Comparison of ENCODE assay signal across 8 mouse cellular contexts in genomic region chr2:164913428-164913786, GRCm38 (mm10). TPM values are rescaled to one million over a fixed set of nuclear protein-coding genes. Genes with fewer than 3 reads are reported as not detected.
DNase-seq lines count a peak whose midpoint lies in the region; ATAC-seq and TF ChIP-seq lines count a peak whose summit lies in the region.

No protein-coding gene starts in this region.

- no peaks in the 10 kb centered on the region for H3K27me3 ChIP-seq in heart, adult 2 months (ENCODE audit: control insufficient read depth, insufficient read depth, low read length)
- H3K27me3 ChIP-seq in liver, embryonic 11.5 days (replicated peaks; ENCODE audit: control insufficient read depth, insufficient read depth, low read length), result no peaks in the 10 kb centered on the region
- H3K27me3 ChIP-seq in forebrain, embryonic 14.5 days (replicated peaks; ENCODE audit: control insufficient read depth, insufficient read depth, low read length), result no peaks in the 10 kb centered on the region
- no peaks in the 10 kb centered on the region for H3K27me3 ChIP-seq in hindbrain, embryonic 16.5 days (replicated peaks; ENCODE audit: control insufficient read depth, insufficient read depth, low read length)

- no peaks in the 10 kb centered on the region for H3K36me3 ChIP-seq in heart, adult 2 months (ENCODE audit: control insufficient read depth, insufficient read depth, low read length)
- peaks cover 8% of the 10 kb centered on the region for H3K36me3 ChIP-seq in liver, embryonic 11.5 days (ENCODE audit: control insufficient read depth, insufficient read depth, low read length)
- H3K36me3 ChIP-seq in forebrain, embryonic 14.5 days (ENCODE audit: control insufficient read depth, insufficient read depth, low read length), result peaks cover 13% of the 10 kb centered on the region
- H3K36me3 ChIP-seq in hindbrain, embryonic 16.5 days (ENCODE audit: control insufficient read depth, insufficient read depth, low read length), result peaks cover 10% of the 10 kb centered on the region

- no peak for TF ChIP-seq POLR2A in heart, adult 2 months (IDR thresholded peaks at IDR 0.05; ENCODE audit: insufficient read depth, low read depth, low read length)

- no peaks in the 10 kb centered on the region for H3K79me2 ChIP-seq in heart, adult 2 months (replicated peaks; ENCODE audit: control insufficient read depth, insufficient read depth, low read length)

- peak in 1 of 2 experiments; percentile 77 for DNase-seq in heart, adult 2 months
- DNase-seq in heart, postnatal 4 days, result no peak
- peak; percentile 30 for DNase-seq in NIH3T3 (ENCODE audit: low read depth)
- DNase-seq in liver, embryonic 11.5 days (ENCODE audit: low spot score), result no peak
- peak; percentile 77 to 81 for DNase-seq in spleen, adult 18-20 months
- DNase-seq in forebrain, embryonic 14.5 days (ENCODE audit: low spot score), result no peak
- DNase-seq in gastrocnemius, adult 8-10 months (ENCODE audit: low spot score in 2 of 2), result no peak

- TF ChIP-seq CTCF in heart, adult 2 months (IDR thresholded peaks at IDR 0.05), result no peak

- no peak for ATAC-seq in liver, embryonic 11.5 days (replicated peaks; ENCODE audit: low FRiP score)
- ATAC-seq in forebrain, embryonic 14.5 days, result no peak
- ATAC-seq in hindbrain, embryonic 16.5 days, result no peak

- H3K9me3 ChIP-seq in liver, embryonic 11.5 days (ENCODE audit: control insufficient read depth, low read length), result no peaks in the 10 kb centered on the region
- no peaks in the 10 kb centered on the region for H3K9me3 ChIP-seq in forebrain, embryonic 14.5 days (replicated peaks; ENCODE audit: control insufficient read depth, low read length)
- H3K9me3 ChIP-seq in hindbrain, embryonic 16.5 days (ENCODE audit: control insufficient read depth, low read length), result no peaks in the 10 kb centered on the region

- H3K27ac ChIP-seq in heart, adult 2 months, result peak overlapping the region; percentile 40; the same call in 1 of the 2 replicates
- H3K27ac ChIP-seq in liver, embryonic 11.5 days (ENCODE audit: low read depth, low read length), result peak overlapping the region; percentile 60
- no peak overlapping the region for H3K27ac ChIP-seq in forebrain, embryonic 14.5 days (ENCODE audit: low read depth, low read length)
- H3K27ac ChIP-seq in hindbrain, embryonic 16.5 days (ENCODE audit: low read depth, low read length), result no peak overlapping the region

- no peak overlapping the region for H3K4me2 ChIP-seq in liver, embryonic 11.5 days
- H3K4me2 ChIP-seq in forebrain, embryonic 14.5 days (ENCODE audit: low read length), result no peak overlapping the region
- no peak overlapping the region for H3K4me2 ChIP-seq in hindbrain, embryonic 16.5 days (ENCODE audit: low read length)

- H3K9ac ChIP-seq in heart, adult 2 months (ENCODE audit: low read depth, low read length), result no peak overlapping the region
- H3K9ac ChIP-seq in liver, embryonic 11.5 days (ENCODE audit: low read depth, low read length), result no peak overlapping the region
- no peak overlapping the region for H3K9ac ChIP-seq in forebrain, embryonic 14.5 days (ENCODE audit: low read length)
- H3K9ac ChIP-seq in hindbrain, embryonic 16.5 days (ENCODE audit: low read depth, low read length), result no peak overlapping the region

- 77% methylated on average over 2 of the region's 2 CpGs for WGBS in heart, adult 2 months
- 75% methylated on average over 2 of the region's 2 CpGs for WGBS in liver, embryonic 11.5 days
- 91% methylated on average over 2 of the region's 2 CpGs for WGBS in forebrain, embryonic 14.5 days
- WGBS in hindbrain, embryonic 16.5 days, result 98% methylated on average over 2 of the region's 2 CpGs

- H3K4me3 ChIP-seq in heart, adult 2 months, result no peak overlapping the region
- H3K4me3 ChIP-seq in liver, embryonic 11.5 days (ENCODE audit: low read depth, low read length), result no peak overlapping the region
- no peak overlapping the region for H3K4me3 ChIP-seq in forebrain, embryonic 14.5 days (ENCODE audit: low read depth, low read length)
- no peak overlapping the region for H3K4me3 ChIP-seq in hindbrain, embryonic 16.5 days (ENCODE audit: low read length)

- peaks cover 7% of the 10 kb centered on the region for H3K4me1 ChIP-seq in heart, adult 2 months (ENCODE audit: control insufficient read depth, insufficient read depth, low read length)
- peaks cover 28% of the 10 kb centered on the region for H3K4me1 ChIP-seq in liver, embryonic 11.5 days (replicated peaks; ENCODE audit: control insufficient read depth, insufficient read depth, low read length)
- H3K4me1 ChIP-seq in forebrain, embryonic 14.5 days (ENCODE audit: control insufficient read depth, insufficient read depth, low read length), result peaks cover 14% of the 10 kb centered on the region
- H3K4me1 ChIP-seq in hindbrain, embryonic 16.5 days (ENCODE audit: control insufficient read depth, insufficient read depth, low read depth, low read length), result peaks cover 20% of the 10 kb centered on the region

- intact Hi-C loops in heart, adult 2 months (cut with DNase I), result loop anchor here (5.0 kb wide), 1 partner anchor 119 kb away; the partner anchor contains the start of gene Ncoa5

- TF ChIP-seq EP300 in heart, adult 2 months (IDR thresholded peaks at IDR 0.05; ENCODE audit: insufficient read depth, low read depth, low read length), result no peak

RNA-seq across cellular contexts. Expression of gene Zfp335, which starts 1.9 kb away (rescaled TPM):
- total RNA-seq in heart, adult 2 months (2021), result 1 to 10 TPM; 8.0 to 8.2 TPM
- 14.0 and 14.3 TPM in 2 replicates for polyA plus RNA-seq in heart, adult 2 months (2012; rRNA removed)
- total RNA-seq in heart, postnatal 4 days (2021), result 10 to 100 TPM; 14.7 to 15.8 TPM
- polyA plus RNA-seq in liver, embryonic 11.5 days (2014; fragmentation: Nextera tagmentation; extraction: Ambion mirVana), result 15.0 TPM in 2 replicates
- 8.9 and 13.4 TPM in 2 replicates for polyA plus RNA-seq in forebrain, embryonic 14.5 days (2014; fragmentation: Nextera tagmentation; extraction: Ambion mirVana)
- polyA plus RNA-seq in hindbrain, embryonic 16.5 days (2015; fragmentation: Nextera tagmentation; extraction: Ambion mirVana), result 13.4 and 17.1 TPM in 2 replicates
- total RNA-seq in gastrocnemius, adult 8-10 months (2022), result 10 to 100 TPM in 1 of 4 experiments, 1 to 10 TPM in 3; 7.7 to 10.6 (median 8.1) TPM

RNA-seq across cellular contexts. Expression of gene Mmp9, which starts 27.2 kb away (rescaled TPM):
- under 1 TPM; 0.93 to 0.99 TPM for total RNA-seq in heart, adult 2 months (2021)
- polyA plus RNA-seq in heart, adult 2 months (2012; rRNA removed), result 3.5 and 5.1 TPM in 2 replicates
- total RNA-seq in heart, postnatal 4 days (2021), result under 1 TPM; 0.48 to 0.63 TPM
- polyA plus RNA-seq in liver, embryonic 11.5 days (2014; fragmentation: Nextera tagmentation; extraction: Ambion mirVana), result 0.66 and 1.9 TPM in 2 replicates
- 12.8 and 15.5 TPM in 2 replicates for polyA plus RNA-seq in forebrain, embryonic 14.5 days (2014; fragmentation: Nextera tagmentation; extraction: Ambion mirVana)
- polyA plus RNA-seq in hindbrain, embryonic 16.5 days (2015; fragmentation: Nextera tagmentation; extraction: Ambion mirVana), result 22.5 and 29.3 TPM in 2 replicates
- under 1 TPM; 0.15 to 0.83 (median 0.58) TPM for total RNA-seq in gastrocnemius, adult 8-10 months (2022)

RNA-seq across cellular contexts. Expression of gene Pcif1, which starts 34.3 kb away (rescaled TPM):
- 10 to 100 TPM; 25.7 to 31.8 TPM for total RNA-seq in heart, adult 2 months (2021)
- 18.4 and 20.8 TPM in 2 replicates for polyA plus RNA-seq in heart, adult 2 months (2012; rRNA removed)
- total RNA-seq in heart, postnatal 4 days (2021), result 10 to 100 TPM; 47.0 to 48.2 TPM
- 63.9 and 67.5 TPM in 2 replicates for polyA plus RNA-seq in liver, embryonic 11.5 days (2014; fragmentation: Nextera tagmentation; extraction: Ambion mirVana)
- 83.9 and 85.1 TPM in 2 replicates for polyA plus RNA-seq in forebrain, embryonic 14.5 days (2014; fragmentation: Nextera tagmentation; extraction: Ambion mirVana)
- 71.3 and 77.6 TPM in 2 replicates for polyA plus RNA-seq in hindbrain, embryonic 16.5 days (2015; fragmentation: Nextera tagmentation; extraction: Ambion mirVana)
- total RNA-seq in gastrocnemius, adult 8-10 months (2022), result 10 to 100 TPM; 24.1 to 31.0 (median 27.2) TPM

RNA-seq across cellular contexts. Expression of gene Slc12a5, which starts 47.2 kb away (rescaled TPM):
- total RNA-seq in heart, adult 2 months (2021), result 1 to 10 TPM; 2.2 to 2.3 TPM
- 1.5 TPM in 2 replicates for polyA plus RNA-seq in heart, adult 2 months (2012; rRNA removed)
- 1 to 10 TPM in 1 of 2 experiments, under 1 TPM in 1; 0.90 to 1.1 TPM for total RNA-seq in heart, postnatal 4 days (2021)
- 0.55 and 0.70 TPM in 2 replicates for polyA plus RNA-seq in liver, embryonic 11.5 days (2014; fragmentation: Nextera tagmentation; extraction: Ambion mirVana)
- polyA plus RNA-seq in forebrain, embryonic 14.5 days (2014; fragmentation: Nextera tagmentation; extraction: Ambion mirVana), result 15.1 and 17.7 TPM in 2 replicates
- 52.7 and 54.9 TPM in 2 replicates for polyA plus RNA-seq in hindbrain, embryonic 16.5 days (2015; fragmentation: Nextera tagmentation; extraction: Ambion mirVana)
- total RNA-seq in gastrocnemius, adult 8-10 months (2022), result under 1 TPM; 0.31 to 0.40 (median 0.36) TPM

RNA-seq across cellular contexts. Expression of gene Pltp, which starts 55.9 kb away (rescaled TPM):
- 10 to 100 TPM; 33.8 to 36.1 TPM for total RNA-seq in heart, adult 2 months (2021)
- polyA plus RNA-seq in heart, adult 2 months (2012; rRNA removed), result 57.4 and 71.2 TPM in 2 replicates
- total RNA-seq in heart, postnatal 4 days (2021), result 10 to 100 TPM; 13.2 to 20.5 TPM
- polyA plus RNA-seq in liver, embryonic 11.5 days (2014; fragmentation: Nextera tagmentation; extraction: Ambion mirVana), result 9.9 and 10.7 TPM in 2 replicates
- 58.4 and 80.3 TPM in 2 replicates for polyA plus RNA-seq in forebrain, embryonic 14.5 days (2014; fragmentation: Nextera tagmentation; extraction: Ambion mirVana)
- 127 and 140 TPM in 2 replicates for polyA plus RNA-seq in hindbrain, embryonic 16.5 days (2015; fragmentation: Nextera tagmentation; extraction: Ambion mirVana)
- total RNA-seq in gastrocnemius, adult 8-10 months (2022), result 10 to 100 TPM in 2 of 4 experiments, 1 to 10 TPM in 2; 8.0 to 19.5 (median 11.9) TPM

Comparison
In these comparisons a context has a peak if more than half of its experiments do, and no peak if none do; other contexts are left out.
1. DNase-seq: peak in NIH3T3 (single experiment) and spleen, adult 18-20 months (2 of 2); none in heart, postnatal 4 days (single experiment), liver, embryonic 11.5 days (single experiment), forebrain, embryonic 14.5 days (single experiment) and gastrocnemius, adult 8-10 months (0 of 2).
2. H3K27ac ChIP-seq: peak in heart, adult 2 months (single experiment) and liver, embryonic 11.5 days (single experiment); none in forebrain, embryonic 14.5 days (single experiment) and hindbrain, embryonic 16.5 days (single experiment).